Mouse (Mus musculus): ENCODE measurements around the gene Ciz1. TPM values are rescaled to one million over a fixed set of nuclear protein-coding genes. Genes with fewer than 3 reads are reported as not detected.

The Ciz1 gene
- total RNA-seq, 2 experiments from 2014 or later, result 25.1 to 27.7 TPM

DNA sequence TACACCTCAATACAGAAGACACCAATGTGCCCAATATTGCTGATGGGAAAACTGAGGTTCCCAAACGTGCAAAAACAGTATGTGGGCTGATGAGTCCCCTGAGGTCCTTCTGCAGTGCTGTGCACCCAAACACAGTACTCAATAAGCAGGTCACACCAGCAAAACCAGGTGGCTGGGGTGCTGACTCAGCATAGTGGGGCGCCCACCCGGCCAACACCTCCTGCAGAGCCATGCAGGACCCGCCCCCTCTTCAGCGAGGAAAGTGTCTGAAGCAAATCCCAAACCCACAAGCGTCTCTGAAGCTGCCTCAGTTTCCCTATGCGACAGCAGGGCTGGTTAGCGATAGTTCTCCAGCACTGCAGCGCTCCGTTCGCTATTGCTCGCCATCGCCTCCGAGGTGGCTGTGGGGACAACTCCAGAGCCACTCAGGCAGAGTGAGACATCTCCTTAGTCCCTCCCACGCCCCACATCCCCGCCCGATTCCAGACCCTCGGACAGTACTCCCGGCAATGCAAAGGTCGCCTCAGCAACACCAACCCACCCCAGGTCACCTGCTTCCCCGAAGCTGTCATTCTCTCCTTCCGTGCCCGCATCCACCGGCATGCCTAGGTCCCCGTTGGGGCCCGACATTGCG is 29.1 kb downstream of the Ciz1 start:
- no peak for DNase-seq

DNA sequence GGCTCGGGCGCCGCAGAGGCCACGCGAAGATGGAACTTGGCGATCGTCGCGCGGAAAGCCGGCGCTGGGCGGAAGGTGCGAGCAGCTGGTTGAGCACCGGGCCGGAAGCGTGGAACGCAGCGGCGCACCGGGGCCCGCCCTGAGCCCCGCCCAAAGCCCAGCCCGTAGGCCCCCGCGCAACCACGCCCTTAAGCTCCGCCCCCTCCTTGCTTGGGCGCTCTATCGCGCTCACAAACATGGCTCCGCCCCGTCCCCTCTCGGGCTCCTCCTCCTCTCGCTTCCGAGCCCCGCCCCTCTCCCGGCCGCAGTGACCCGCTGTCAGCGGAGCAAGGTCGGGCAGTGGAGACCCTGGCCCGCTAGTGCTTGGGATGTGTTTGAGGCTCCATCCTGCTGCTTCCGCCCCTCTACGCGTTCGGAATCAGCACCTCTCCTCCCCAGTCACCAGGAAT is 29.7 kb downstream of the Ciz1 start, which contains the start of gene 1110008P14Rik:
Gene 1110008P14Rik, minus strand, starts transcription at position 164 of the 449 bp plus-strand sequence.
- DNase-seq, result peak; percentile 94

DNA sequence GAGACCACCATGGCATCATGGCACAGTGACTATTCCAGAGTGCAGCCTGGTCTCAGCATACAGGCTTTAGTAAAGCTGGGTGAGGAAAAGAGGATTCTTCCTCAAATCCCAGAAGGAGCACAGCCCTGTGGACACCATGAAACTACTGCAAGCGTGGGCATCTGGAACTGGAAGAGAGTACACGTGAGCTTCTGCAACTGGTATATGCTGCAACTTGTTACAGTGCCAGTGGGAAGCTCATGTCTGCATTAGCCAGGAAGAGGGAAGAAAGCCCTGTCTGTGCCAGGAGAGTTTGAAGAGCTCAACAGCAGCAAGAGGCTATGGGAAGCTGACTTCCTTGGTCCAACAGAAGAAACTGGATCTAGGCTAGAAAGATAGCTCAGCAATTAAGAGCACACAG is 30.6 kb downstream of the Ciz1 start:
- DNase-seq, result no peak

DNA sequence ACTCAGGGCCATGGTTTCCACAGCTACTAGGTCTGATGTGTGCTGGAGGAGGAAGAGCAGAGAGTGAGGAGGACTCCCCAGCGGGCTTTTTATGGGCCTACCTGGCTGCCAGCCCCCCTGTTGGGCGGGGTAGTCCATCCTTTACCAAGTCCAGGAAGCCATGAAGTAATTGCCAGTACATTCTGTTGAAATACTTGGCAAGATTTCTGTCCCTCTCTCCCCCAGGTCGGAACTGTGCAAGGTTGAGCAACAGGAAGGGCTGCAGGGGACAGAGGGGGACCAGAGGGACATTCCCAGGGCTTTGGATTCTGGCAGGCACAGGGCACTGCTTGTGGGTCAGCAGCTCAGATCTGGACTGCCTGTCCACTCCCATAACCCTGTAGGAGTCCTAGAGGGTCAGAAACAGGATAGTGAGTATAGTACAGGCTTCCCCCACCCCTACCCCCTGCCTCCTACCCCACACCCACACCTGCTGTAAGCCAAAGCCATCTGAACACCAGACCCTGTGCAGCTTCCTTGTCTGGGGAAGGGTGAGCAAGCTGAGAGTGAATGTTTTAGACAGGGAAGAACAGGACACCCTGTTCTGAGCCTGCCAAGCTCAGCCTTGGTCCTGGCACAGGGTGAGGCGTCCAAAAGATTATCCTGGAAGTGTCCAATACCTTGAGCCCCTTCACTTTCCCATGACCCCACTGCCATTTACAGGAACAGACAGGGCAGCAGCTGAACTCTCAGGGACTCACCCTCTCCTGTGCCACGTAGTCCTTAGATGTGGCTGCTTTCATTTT is 35.8 kb downstream of the Ciz1 start, which contains the start of gene Lcn2:
Gene Lcn2, minus strand, starts transcription at position 547 of the 785 bp plus-strand sequence.
- no peak for DNase-seq

DNA sequence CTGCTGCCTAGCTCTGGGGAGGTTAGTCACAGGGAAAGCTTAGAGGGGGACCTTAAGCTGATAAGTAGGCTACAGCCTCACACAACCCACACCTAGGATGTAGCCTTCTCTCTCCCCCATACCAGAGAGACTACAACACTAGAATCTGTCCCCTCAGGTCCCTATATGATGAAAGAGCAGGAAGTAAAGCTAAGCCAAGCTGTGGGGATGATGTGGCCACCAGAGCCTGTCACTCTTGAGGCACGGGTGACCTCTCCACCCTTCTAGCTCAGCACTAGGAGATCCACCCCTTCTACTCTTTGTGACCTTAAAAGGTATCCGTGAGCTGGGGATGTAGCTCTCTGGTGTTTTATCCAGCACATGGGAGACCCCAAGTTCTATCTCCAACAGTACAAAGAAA is 37.0 kb downstream of the Ciz1 start:
- no peak for DNase-seq

DNA sequence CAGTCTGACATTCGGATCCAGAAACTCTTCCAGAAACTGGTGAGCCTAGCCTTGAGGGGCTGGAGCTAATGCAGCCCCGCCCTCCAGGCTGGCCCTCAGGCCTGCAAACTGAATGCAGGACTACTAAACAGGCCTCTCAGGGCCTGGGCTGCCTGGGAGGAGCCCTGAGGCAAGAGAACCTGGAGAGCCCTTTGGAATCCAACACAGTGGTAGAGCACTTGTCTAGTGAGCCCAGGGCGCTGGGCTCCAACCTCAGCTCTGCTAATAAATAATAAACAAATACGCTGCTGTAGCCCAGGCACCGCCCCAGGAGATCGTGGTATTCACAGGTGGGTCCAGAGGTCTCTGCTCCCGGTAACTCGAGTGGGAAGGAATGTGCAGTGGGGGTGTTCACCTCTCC is 38.7 kb downstream of the Ciz1 start:
- DNase-seq, result no peak

DNA sequence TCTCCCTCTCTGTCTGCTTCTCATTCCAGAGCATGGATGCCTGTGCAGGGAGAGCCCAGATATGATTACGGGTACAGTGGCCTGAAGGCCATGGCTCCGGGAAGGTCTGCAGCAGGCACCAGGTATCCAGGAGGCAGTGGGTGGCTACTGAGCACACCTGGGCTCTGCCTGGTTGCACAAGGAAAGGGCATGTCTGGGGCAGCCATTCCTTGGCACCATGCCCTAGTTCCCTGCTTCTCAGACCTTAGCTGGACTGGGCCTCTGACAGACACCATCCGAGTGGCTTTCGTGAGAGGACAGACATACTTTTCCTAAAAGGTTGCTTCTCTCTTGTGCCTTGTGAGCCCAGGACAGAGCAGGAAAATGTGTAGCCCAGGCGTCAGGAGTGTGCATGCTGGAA is 39.9 kb downstream of the Ciz1 start:
- DNase-seq, result no peak

DNA sequence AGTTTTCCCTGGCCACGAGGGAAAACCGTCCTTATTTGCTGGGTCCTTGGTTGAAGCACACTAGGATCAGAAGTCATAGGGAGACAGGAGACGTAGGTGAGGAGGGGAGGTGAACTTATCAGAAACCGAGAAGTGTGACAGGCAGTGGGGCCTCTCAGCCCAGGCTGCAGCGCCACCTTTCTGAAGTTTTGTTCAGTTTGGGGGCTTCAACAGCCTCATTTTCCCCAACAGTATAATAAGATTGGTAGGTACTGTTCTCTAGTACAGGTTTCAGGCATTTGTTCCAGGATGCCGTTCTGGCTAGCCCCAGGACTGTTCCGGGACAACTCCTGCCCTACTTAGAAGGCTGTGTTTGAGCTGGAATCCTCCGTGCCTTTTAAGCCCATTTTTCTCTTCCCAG is 42.8 kb downstream of the Ciz1 start:
- no peak for DNase-seq

DNA sequence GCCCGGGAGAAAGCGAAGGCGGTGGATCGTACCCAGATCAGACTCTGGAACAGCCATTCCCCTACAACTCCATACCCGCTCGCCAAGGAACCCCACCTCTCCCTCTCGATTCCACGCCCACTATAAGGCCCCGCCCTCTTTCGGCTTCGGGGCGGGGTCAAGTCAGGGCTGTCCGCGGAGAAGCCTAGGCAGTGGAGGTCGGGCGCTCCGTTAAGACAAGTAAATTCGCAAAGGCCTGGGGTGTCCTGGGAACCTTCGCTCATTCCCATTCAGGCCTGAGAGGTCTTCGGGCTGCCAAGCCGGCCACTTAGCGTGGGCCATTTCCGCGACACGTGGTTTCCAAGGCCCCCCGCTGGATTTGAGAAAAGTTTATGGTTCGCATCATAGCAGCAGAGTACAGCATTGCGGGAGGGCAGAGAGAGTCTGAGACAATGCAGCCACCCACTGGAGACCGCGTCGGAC is 43.4 kb downstream of the Ciz1 start, which contains the start of gene Ptges2:
Gene Ptges2, plus strand, starts transcription at position 413 of the 462 bp plus-strand sequence.
- DNase-seq, result peak; percentile 90

DNA sequence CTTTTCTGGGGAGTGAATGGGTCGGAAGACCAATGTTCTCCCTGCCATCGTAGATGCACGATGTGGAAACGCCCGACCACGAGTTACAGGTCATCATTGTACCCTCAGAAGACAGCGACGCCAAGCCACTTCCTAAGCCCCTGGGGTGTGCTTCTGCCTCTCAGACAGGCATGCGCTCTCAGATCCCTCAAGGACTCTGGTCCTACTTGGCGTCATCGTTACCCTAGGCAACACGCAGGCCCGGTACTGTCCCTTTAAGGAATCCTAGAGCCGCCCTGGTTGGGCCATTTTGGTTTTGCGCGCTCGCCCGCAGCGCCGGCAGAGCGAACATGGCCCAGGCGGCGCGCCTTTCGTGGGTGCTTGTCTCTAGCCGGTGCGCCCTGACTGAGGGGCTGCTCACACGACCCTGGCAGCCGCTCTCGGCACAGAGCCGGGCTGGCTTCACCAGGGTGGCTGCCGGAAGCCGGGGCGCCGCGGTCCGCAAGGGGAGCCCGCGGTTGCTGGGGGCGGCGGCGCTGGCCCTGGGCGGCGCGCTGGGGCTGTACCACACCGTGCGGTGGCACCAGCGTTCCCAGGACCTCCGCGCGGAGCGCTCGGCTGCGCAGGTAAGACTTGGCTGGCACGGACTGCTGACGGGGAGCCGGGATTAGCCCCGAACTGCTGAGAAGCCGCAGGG is 44.0 kb downstream of the Ciz1 start:
- DNase-seq, result peak; percentile 88

DNA sequence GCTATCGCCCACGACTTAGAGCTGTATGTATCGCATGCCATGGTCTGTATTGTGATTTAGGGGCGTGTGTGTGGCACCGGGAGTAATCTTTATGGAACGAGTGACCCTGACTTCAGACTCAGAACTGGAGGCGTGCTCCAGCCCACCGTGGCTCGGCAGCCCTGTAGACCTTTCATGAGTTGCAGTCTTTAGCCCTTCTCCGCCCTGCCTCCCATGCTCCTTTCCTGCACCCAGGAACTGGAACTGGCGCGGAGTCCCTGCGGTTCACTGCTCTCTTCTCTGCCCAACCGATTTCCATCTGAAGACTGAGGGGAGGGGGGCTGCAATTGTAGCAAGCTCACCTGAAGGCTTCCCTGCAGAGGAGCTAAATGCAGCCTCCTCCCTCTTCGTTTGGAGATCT is 44.6 kb downstream of the Ciz1 start:
- DNase-seq, result no peak

DNA sequence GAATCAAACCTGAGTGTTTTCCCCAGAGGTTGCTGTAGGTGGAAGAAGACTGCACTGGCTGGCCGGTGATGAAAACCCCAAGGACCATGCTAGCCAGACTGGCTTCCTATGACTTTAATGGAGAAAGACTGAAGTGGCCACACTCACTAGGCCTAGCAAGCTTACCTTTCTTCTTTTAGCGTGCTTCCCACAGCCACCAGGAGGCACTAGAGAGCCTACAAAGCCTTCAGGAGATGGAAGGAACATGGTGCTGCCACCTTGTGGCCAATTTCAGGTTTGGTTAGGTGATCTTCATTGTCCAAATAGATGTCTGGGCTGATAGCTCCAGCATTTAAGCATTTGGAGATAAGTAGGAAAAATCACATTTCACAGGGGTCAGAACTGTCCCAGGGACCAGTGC is 52.5 kb downstream of the Ciz1 start:
- DNase-seq, result peak; percentile 81

DNA sequence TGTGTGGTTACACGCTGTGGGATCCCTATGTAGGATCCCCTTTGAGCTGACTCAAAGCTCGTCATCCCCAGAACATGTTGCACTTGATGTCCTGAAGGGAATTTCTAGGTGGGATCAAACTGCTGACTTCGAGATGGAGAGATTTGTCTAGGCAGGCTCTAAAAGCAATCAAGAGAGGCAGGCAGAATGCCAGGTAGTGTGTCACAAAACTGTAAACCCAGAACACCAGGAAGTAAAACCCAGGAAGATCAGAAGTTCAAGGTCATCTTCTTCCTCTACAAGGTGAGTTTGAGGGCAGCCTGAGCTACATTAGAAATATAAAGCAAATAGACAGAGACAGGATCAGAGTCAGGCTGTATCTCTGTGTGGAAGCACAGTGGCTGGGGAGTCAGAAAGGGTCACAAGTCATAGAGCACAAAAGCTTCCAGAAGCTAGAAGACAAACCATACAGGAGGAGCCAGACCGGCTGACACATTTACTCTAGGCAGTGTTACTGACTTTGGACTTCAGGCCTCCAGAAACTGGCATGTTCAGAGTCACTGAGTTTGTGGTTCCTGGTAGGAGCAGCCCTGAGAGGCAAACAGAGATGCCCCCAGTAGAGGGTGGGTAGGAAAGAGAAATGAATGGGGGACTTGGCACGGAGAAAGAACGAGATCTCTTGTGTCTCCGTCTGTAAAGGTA is 55.2 kb downstream of the Ciz1 start:
- no peak for DNase-seq

DNA sequence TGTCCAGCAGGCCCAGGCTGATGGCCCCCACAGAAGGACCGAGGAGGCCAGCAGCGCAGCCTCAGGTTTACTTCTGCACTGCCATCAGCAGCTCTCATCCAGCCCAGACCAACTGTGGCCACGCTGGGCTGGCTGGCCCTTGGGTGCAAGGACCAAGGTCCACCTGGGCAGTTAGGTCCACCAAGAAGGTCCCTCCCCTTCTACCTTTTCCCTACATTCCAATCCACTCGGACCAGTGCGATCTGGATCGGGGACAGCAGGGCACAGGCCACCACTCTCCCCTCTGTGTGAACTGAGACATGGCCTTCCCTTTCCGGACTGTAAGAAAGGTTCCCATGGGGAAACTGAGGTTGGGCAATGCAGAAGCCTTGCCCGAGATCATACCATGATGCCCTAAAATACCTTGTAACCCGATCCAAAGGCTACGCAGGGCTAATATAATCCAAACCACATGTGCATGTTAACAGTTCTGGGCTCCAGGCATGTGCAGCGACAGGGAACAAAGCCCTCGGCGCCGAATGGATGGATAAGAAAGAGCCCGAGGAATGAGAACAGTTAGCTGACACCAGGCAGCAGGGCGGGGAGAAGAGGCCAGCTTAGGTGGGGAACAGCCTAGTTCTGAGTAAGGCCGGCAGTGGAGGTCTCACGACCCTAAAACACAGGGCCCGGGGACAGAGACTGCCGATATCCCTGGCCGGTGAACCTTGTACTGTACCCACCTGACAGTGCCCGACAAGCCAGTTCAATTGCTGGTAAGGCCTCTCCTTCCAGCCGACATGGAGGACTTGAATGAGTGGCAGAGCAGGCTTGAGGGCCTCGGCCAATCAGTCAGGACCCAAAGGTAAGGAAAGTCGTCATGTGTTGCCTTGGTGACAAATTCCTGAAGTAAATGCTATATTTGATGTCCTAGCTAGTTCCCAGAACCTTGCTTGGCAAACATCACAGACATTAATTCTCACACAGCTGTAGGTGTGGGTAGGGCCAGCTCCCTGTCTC is 56.6 kb downstream of the Ciz1 start:
- DNase-seq, result no peak

DNA sequence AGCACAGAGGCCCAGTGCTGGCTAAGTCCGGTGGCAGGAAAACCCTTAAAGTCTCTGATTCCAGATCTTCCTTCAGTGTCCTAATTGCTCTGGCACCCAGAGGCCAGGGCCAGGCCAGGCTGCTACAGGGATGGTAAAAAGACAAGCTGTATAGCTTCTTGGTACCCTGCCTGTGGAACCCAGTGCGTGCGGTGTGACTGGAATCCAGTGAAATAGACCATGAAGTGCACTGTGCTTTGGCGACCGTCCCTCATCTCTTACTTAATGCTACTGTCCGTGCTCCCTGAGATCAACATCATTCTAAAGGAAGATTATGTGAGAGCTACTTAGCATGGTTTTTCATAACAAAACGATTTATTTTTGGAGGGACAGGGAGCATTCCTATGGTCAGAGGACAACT is 59.3 kb downstream of the Ciz1 start:
- DNase-seq, result no peak

DNA sequence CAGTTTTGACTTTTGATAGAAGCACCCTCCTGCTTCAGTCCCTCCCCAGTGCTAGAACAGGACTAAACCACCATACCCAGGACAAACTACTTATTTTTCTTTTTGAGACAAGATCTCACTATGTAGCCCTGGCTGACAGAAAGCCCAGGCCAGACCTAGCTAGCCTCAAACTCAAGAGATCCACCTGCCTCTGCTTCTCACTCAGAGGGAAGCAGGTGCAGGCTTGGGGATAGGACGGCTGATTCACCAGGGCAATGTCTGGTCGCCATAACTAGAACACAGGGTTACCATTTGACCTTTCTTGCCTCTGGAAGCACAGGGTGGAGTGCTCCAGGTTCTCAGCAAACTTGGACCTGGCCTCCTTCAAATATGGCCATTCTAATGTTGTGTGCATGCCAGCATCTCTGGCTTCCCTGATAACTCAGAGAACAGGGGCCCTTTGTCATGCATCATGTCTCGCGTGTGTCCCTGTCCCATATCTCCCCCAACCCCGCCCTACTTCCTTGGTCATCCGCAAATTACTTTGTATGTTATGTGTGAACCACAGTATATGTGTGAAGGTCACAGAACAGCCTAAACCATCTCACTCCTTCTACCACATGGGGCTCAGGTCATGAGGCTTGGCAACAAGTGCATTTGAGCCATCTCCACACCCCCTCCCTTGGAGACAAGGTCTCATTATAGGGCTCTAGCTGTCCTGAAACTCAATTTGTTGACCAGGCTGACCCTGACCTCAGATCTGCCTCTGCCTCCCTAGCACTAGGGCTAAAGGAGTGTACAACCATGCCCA is 60.8 kb downstream of the Ciz1 start:
- DNase-seq, result peak; percentile 33

DNA sequence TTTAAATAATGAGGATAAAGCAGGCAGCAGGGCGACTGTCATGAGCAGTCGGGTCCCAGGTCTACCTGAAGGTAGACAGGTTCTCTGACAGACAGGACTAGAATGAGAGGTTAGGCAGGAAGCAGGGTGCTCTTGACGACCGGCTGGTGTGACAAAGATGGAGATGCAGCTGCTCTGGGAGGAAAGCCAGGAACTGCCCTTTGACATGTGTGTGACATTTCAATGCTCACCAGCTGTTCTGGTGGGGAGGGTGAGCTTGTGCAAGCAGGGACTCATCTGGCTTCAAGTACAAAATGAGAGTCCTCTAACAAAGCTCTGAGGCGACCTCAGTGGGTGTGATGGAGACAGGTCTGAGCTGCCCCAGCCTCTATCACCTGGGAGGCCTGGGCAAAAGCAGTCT is 61.8 kb downstream of the Ciz1 start:
- peak; percentile 57 for DNase-seq

DNA sequence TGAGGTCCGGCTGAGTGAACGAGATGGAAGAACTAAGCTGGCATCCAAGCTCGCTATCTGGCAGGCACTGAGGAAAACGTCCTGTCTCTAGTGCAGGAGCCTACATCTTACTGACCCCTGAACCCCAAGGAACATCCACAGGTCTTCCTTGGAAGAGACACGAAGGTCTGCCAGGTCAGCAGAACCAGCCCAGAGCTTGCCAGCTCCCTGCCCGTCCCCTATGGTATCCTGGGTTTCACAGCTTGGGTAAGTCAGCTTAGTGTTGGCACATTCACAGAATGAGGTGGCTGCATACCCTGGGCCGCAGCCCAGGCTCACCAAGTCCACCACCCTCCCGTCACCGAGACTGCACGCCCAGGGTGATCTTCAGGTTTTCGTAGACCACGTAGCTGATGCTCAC is 63.7 kb downstream of the Ciz1 start:
- peak; percentile 73 for DNase-seq

DNA sequence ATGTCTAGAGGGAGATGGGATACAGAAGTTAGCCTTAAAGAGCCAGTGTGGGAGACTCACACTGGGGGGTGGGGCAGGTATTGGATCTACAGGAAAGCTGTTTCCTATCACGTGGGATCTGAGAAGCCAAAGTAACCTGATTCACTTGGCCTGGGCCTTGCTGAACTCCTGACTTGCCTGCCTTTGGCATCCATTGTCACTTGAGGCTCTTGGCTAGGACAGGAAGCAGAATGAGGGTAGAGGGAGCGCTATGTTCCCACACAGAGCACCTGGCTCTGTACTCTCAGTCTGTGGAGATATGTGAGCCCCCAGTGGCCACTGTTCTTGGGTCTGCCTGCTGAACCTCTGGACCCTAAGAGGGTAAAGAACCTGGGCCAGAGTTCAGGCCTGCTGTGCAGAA is 64.4 kb downstream of the Ciz1 start:
- peak; percentile 77 for DNase-seq

DNA sequence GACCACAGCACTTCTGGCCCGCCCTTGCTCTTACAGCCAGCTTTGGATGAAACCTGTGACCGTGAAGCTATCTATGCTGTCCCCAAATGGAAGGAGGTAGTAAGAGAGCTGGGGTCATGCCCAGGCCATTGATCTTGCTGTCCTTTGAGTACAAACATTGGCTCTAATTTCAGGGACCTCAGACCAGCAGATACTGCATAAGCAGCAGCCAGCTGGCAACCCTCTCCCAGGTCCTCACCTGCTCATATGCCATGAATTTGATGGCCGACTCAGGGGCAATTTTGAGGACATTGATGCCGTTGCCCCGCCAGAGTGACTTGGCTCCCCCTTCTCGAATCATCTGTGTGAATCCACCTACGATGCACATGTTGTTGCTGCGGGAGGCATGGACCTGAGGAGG is 65.4 kb downstream of the Ciz1 start:
- peak; percentile 78 for DNase-seq

Data from gastrocnemius, postnatal 25 days (tissue).